Mouse (Mus musculus): ENCODE measurements around the gene Psat1.

DNA sequence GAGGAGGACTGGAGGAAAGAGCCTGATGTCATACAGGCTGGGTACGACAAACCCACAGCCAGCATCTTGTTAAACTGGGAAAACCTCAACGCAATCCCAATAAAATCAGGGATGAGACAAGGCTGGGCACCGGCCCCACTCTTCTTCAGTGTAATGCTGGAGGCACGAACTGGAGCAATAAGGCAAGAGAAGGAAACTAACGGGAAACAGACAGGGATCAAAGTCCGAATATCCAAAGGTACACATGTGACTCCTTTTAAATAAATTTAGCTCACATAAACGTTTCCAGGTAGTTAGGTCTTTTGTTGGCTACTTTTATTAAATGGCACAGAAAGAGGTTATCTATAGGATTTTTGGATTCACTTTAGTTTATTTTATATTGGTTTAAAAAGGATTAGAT is 1.3 kb upstream of the Psat1 start:
- TF ChIP-seq POLR2A (IDR thresholded peaks at IDR 0.05; ENCODE audit: low read depth, low read length) (no peak), CTCF (IDR thresholded peaks at IDR 0.05; ENCODE audit: extremely low read depth, insufficient read length, insufficient replicate concordance, low read depth, low read length) (no peak)
